Mouse (Mus musculus): ENCODE results near the gene Otos. TPM values are rescaled to one million over a fixed set of nuclear protein-coding genes. Genes with fewer than 3 reads are reported as not detected.

Gene Otos
- polyA plus RNA-seq (2016; fragmentation: Nextera tagmentation; extraction: Ambion mirVana), result 0.08 TPM in 1 of 2 replicates, not detected in the other

GRCm38 (mm10) chr1:92648673-92649072 lies at the start of gene Otos:
Otos (minus strand) TSS chr1:92648841.
- peaks cover 76% of the 10 kb centered on the region for H3K27me3 ChIP-seq (ENCODE audit: insufficient read depth, poor library complexity, severe bottlenecking)
- no peak within 1 kb of the TSS for H3K27ac ChIP-seq
- H3K4me1 ChIP-seq, result no peaks in the 10 kb centered on the region; the same call in 1 of the 2 replicates
- H3K36me3 ChIP-seq, result no peaks in the 10 kb centered on the region
- H3K9me3 ChIP-seq, result no peaks in the 10 kb centered on the region
- H3K4me3 ChIP-seq, result no peak within 1 kb of the TSS
- no peak for DNase-seq (ENCODE audit: low spot score)
- WGBS, result 31% methylated on average over 8 of the region's 8 CpGs

GRCm38 (mm10) chr1:92696848-92697247 lies 48.2 kb upstream of the Otos start:
- no peak overlapping the region for H3K4me3 ChIP-seq
- H3K27me3 ChIP-seq (ENCODE audit: insufficient read depth, poor library complexity, severe bottlenecking), result peaks cover 52% of the 10 kb centered on the region
- peaks cover 41% of the 10 kb centered on the region for H3K4me1 ChIP-seq
- no peaks in the 10 kb centered on the region for H3K9me3 ChIP-seq
- no peak overlapping the region for H3K27ac ChIP-seq
- WGBS, result 30% methylated on average over 4 of the region's 4 CpGs
- no peak for DNase-seq (ENCODE audit: low spot score)
- H3K36me3 ChIP-seq, result no peaks in the 10 kb centered on the region

GRCm38 (mm10) chr1:92695751-92696150 lies 47.1 kb upstream of the Otos start:
- no peak for DNase-seq (ENCODE audit: low spot score)
- H3K9me3 ChIP-seq, result no peaks in the 10 kb centered on the region
- 84% methylated on average over 5 of the region's 5 CpGs for WGBS
- no peak overlapping the region for H3K4me3 ChIP-seq
- no peaks in the 10 kb centered on the region for H3K36me3 ChIP-seq
- peaks cover 32% of the 10 kb centered on the region for H3K4me1 ChIP-seq
- H3K27ac ChIP-seq, result no peak overlapping the region
- H3K27me3 ChIP-seq (ENCODE audit: insufficient read depth, poor library complexity, severe bottlenecking), result peaks cover 54% of the 10 kb centered on the region

- peaks cover 61% of the 10 kb centered on the region for H3K27me3 ChIP-seq (ENCODE audit: insufficient read depth, poor library complexity, severe bottlenecking)
- peaks cover 5% of the 10 kb centered on the region; the same call in 1 of the 2 replicates for H3K4me1 ChIP-seq
- no peak overlapping the region for H3K4me3 ChIP-seq
- H3K27ac ChIP-seq, result no peak overlapping the region
- DNase-seq (ENCODE audit: low spot score), result no peak
- 70% methylated on average over 3 of the region's 3 CpGs for WGBS
- no peaks in the 10 kb centered on the region for H3K9me3 ChIP-seq
- no peaks in the 10 kb centered on the region for H3K36me3 ChIP-seq
Measured at GRCm38 (mm10) chr1:92691166-92691844, 42.7 kb upstream of the Otos start.

GRCm38 (mm10) chr1:92686994-92687393 lies 38.4 kb upstream of the Otos start:
- Histone ChIP-seq H3K27me3 (ENCODE audit: insufficient read depth, poor library complexity, severe bottlenecking) (peaks cover 48% of the 10 kb centered on the region), H3K4me1 (no peaks in the 10 kb centered on the region; the same call in 1 of the 2 replicates), H3K36me3 (no peaks in the 10 kb centered on the region), H3K9me3 (no peaks in the 10 kb centered on the region), H3K27ac (no peak overlapping the region), H3K4me3 (no peak overlapping the region)
- WGBS, result 48% methylated on average over 8 of the region's 8 CpGs
- DNase-seq (ENCODE audit: low spot score), result no peak

- Histone ChIP-seq H3K9me3 (no peaks in the 10 kb centered on the region), H3K4me1 (peaks cover 10% of the 10 kb centered on the region), H3K36me3 (no peaks in the 10 kb centered on the region), H3K4me3 (no peak overlapping the region), H3K27me3 (ENCODE audit: insufficient read depth, poor library complexity, severe bottlenecking) (peaks cover 38% of the 10 kb centered on the region), H3K27ac (no peak overlapping the region)
- 87% methylated on average over 8 of the region's 8 CpGs for WGBS
- no peak for DNase-seq (ENCODE audit: low spot score)
Measured at GRCm38 (mm10) chr1:92683151-92683550, 34.5 kb upstream of the Otos start.

GRCm38 (mm10) chr1:92680668-92681603 lies 32.3 kb upstream of the Otos start:
- H3K36me3 ChIP-seq, result no peaks in the 10 kb centered on the region
- H3K4me3 ChIP-seq, result no peak overlapping the region
- H3K27me3 ChIP-seq (ENCODE audit: insufficient read depth, poor library complexity, severe bottlenecking), result peaks cover 31% of the 10 kb centered on the region
- 47% methylated on average over 16 of the region's 16 CpGs for WGBS
- DNase-seq (ENCODE audit: low spot score), result no peak
- H3K27ac ChIP-seq, result no peak overlapping the region; the same call in 1 of the 2 replicates
- no peaks in the 10 kb centered on the region for H3K9me3 ChIP-seq
- peaks cover 17% of the 10 kb centered on the region for H3K4me1 ChIP-seq

GRCm38 (mm10) chr1:92678757-92679156 lies 30.1 kb upstream of the Otos start:
- no peaks in the 10 kb centered on the region for H3K36me3 ChIP-seq
- WGBS, result 87% methylated on average over 5 of the region's 5 CpGs
- H3K27ac ChIP-seq, result no peak overlapping the region
- no peak for DNase-seq (ENCODE audit: low spot score)
- H3K4me3 ChIP-seq, result no peak overlapping the region
- peaks cover 17% of the 10 kb centered on the region for H3K4me1 ChIP-seq
- peaks cover 41% of the 10 kb centered on the region for H3K27me3 ChIP-seq (ENCODE audit: insufficient read depth, poor library complexity, severe bottlenecking)
- no peaks in the 10 kb centered on the region for H3K9me3 ChIP-seq

- Histone ChIP-seq H3K27me3 (ENCODE audit: insufficient read depth, poor library complexity, severe bottlenecking) (peaks cover 37% of the 10 kb centered on the region; the same call in 1 of the 2 replicates), H3K27ac (no peak overlapping the region), H3K36me3 (no peaks in the 10 kb centered on the region), H3K9me3 (no peaks in the 10 kb centered on the region), H3K4me3 (no peak overlapping the region), H3K4me1 (peaks cover 17% of the 10 kb centered on the region)
- WGBS, result 93% methylated on average over 3 of the region's 3 CpGs
- DNase-seq (ENCODE audit: low spot score), result no peak
Measured at GRCm38 (mm10) chr1:92676676-92676975, 28.0 kb upstream of the Otos start.

- no peaks in the 10 kb centered on the region for H3K36me3 ChIP-seq
- H3K4me1 ChIP-seq, result peaks cover 15% of the 10 kb centered on the region
- no peak overlapping the region for H3K27ac ChIP-seq
- 68% methylated on average over 10 of the region's 10 CpGs for WGBS
- H3K9me3 ChIP-seq, result no peaks in the 10 kb centered on the region
- H3K4me3 ChIP-seq, result no peak overlapping the region
- no peak for DNase-seq (ENCODE audit: low spot score)
- peaks cover 36% of the 10 kb centered on the region; the same call in 1 of the 2 replicates for H3K27me3 ChIP-seq (ENCODE audit: insufficient read depth, poor library complexity, severe bottlenecking)
Measured at GRCm38 (mm10) chr1:92675932-92676675, 27.5 kb upstream of the Otos start.

GRCm38 (mm10) chr1:92673258-92673782 lies 24.7 kb upstream of the Otos start:
- no peak for DNase-seq (ENCODE audit: low spot score)
- Histone ChIP-seq H3K27ac (no peak overlapping the region), H3K4me1 (peaks cover 7% of the 10 kb centered on the region), H3K4me3 (no peak overlapping the region), H3K27me3 (ENCODE audit: insufficient read depth, poor library complexity, severe bottlenecking) (peaks cover 32% of the 10 kb centered on the region; the same call in 1 of the 2 replicates), H3K9me3 (no peaks in the 10 kb centered on the region), H3K36me3 (no peaks in the 10 kb centered on the region)
- 82% methylated on average over 5 of the region's 5 CpGs for WGBS

- Histone ChIP-seq H3K4me3 (no peak overlapping the region), H3K27ac (no peak overlapping the region), H3K36me3 (no peaks in the 10 kb centered on the region), H3K4me1 (peaks cover 3% of the 10 kb centered on the region), H3K9me3 (no peaks in the 10 kb centered on the region), H3K27me3 (ENCODE audit: insufficient read depth, poor library complexity, severe bottlenecking) (peaks cover 32% of the 10 kb centered on the region; the same call in 1 of the 2 replicates)
- WGBS, result 74% methylated on average over 4 of the region's 4 CpGs
- DNase-seq (ENCODE audit: low spot score), result no peak
Measured at GRCm38 (mm10) chr1:92671326-92671725, 22.7 kb upstream of the Otos start.

Data from heart, embryonic 10.5 days (tissue).